Mouse (Mus musculus) neural tube, embryonic 12.5 days (tissue): ENCODE data around the gene Lrp5. TPM values are rescaled to one million over a fixed set of nuclear protein-coding genes. Genes with fewer than 3 reads are reported as not detected.
A peak's percentile ranks its signal among the peaks of the same experiment; 100 is the strongest.

Experiments
- ATAC-seq: fragments of 200-750 bp; cut with Nextera tagmentation; 2 replicates; pipeline ENCODE4 v1.8.0; 2017; ENCODE audit warnings: low read depth, mild to moderate bottlenecking, moderate TSS enrichment, moderate library complexity; ENCODE audit not compliant: low FRiP score
- H3K27ac ChIP-seq: fragments of 300-500 bp; sonication (generic); 2 replicates; pipeline ENCODE4 v1.5.1; 2016
- H3K27me3 ChIP-seq: fragments of 300-500 bp; sonication (generic); replicated peaks from 2 replicates; pipeline ENCODE4 v1.6.1; 2016; ENCODE audit warnings: mild to moderate bottlenecking
- H3K36me3 ChIP-seq: fragments of 300-500 bp; sonication (generic); 2 replicates; pipeline ENCODE4 v1.6.1; 2016; ENCODE audit warnings: mild to moderate bottlenecking
- H3K4me1 ChIP-seq: fragments of 300-500 bp; sonication (generic); 2 replicates; pipeline ENCODE4 v1.6.1; 2016
- H3K4me2 ChIP-seq: fragments of 300-500 bp; sonication (generic); replicated peaks from 2 replicates; pipeline ENCODE4 v1.6.1; 2016; ENCODE audit warnings: mild to moderate bottlenecking
- H3K4me3 ChIP-seq: fragments of 300-500 bp; sonication (generic); 2 replicates; pipeline ENCODE4 v1.5.1; 2016
- H3K9ac ChIP-seq: fragments of 300-500 bp; sonication (generic); 2 replicates; pipeline ENCODE4 v1.6.1; 2016; ENCODE audit warnings: mild to moderate bottlenecking
- H3K9me3 ChIP-seq: fragments of 300-500 bp; sonication (generic); 2 replicates; pipeline ENCODE4 v1.6.1; 2016; ENCODE audit warnings: mild to moderate bottlenecking
- WGBS: fragments of 180-500 bp; shearing (Covaris S2); methylation state at CpG from one replicate; pipeline ENCODE4 v1.1.7; 2016; 5-methylcytosine and 5-hydroxymethylcytosine counted together
- polyA plus RNA-seq: library from polyadenylated mRNA; unstranded; fragments of >200 nt; fragmentation: Nextera tagmentation; extraction: Ambion mirVana; gene quantifications from 2 replicates; pipeline ENCODE4 v1.2.1, GENCODE M21; 2016

Lrp5 gene
- polyA plus RNA-seq, 1 experiment from 2014 or later, result 2.8 TPM

GRCm38 (mm10) chr19:3709013-3709787 is 22.8 kb upstream of the Lrp5 start:
- 42% methylated on average over 10 of the region's 10 CpGs for WGBS
- peak overlapping the region; percentile 70 for H3K4me2 ChIP-seq
- H3K4me3 ChIP-seq, result peak overlapping the region; percentile 76
- peaks cover 7% of the 10 kb centered on the region for H3K36me3 ChIP-seq
- ATAC-seq, result no peak
- peak overlapping the region; percentile 78 for H3K9ac ChIP-seq
- H3K4me1 ChIP-seq, result peaks cover 11% of the 10 kb centered on the region
- H3K27me3 ChIP-seq, result no peaks in the 10 kb centered on the region
- no peak overlapping the region for H3K27ac ChIP-seq
- no peaks in the 10 kb centered on the region for H3K9me3 ChIP-seq

- WGBS, result under 1% methylated on average over 61 of the region's 61 CpGs
- peaks cover 11% of the 10 kb centered on the region for H3K4me1 ChIP-seq
- peaks cover 7% of the 10 kb centered on the region for H3K36me3 ChIP-seq
- peak within 1 kb of the TSS; percentile 78 for H3K9ac ChIP-seq
- H3K27me3 ChIP-seq, result no peaks in the 10 kb centered on the region
- peak within 1 kb of the TSS; percentile 85 for H3K27ac ChIP-seq
- peak; percentile 97 for ATAC-seq
- peak within 1 kb of the TSS; percentile 76 for H3K4me3 ChIP-seq
- H3K4me2 ChIP-seq, result peak within 1 kb of the TSS; percentile 70
- no peaks in the 10 kb centered on the region for H3K9me3 ChIP-seq
Measured at GRCm38 (mm10) chr19:3708078-3709012, 22.0 kb upstream of the Lrp5 start, which contains the start of gene 1810055G02Rik. 1810055G02Rik (plus strand) TSS chr19:3708293.

DNA sequence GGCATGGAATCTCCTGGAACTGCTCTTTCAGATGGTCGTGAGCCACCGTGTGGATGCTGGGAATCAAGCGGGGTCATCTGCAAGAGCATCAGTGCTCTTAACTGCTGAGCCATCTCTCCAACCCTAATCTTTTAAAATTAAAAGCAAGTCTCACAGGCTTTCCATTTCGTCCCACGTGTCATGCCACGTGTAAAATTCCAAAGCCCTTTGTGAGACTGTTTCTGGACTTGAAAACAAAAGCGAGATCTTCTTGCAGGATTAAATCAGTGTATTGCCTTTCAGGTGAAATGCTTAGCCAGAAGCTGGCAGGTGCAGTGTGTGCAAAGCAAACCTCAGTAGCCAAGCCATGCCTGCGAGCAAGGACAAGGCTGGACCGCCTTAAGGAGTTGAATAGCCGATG is 21.2 kb upstream of the Lrp5 start:
- 0 out of 2 replicates have a peak overlapping the region, but pooled peaks have one; percentile 32 for H3K27ac ChIP-seq
- peaks cover 11% of the 10 kb centered on the region for H3K4me1 ChIP-seq
- H3K4me2 ChIP-seq, result peak overlapping the region; percentile 70
- 48% methylated on average over 10 of the region's 10 CpGs for WGBS
- H3K27me3 ChIP-seq, result no peaks in the 10 kb centered on the region
- H3K9ac ChIP-seq, result peak overlapping the region; percentile 78
- peak overlapping the region; percentile 76 for H3K4me3 ChIP-seq
- no peak for ATAC-seq
- H3K9me3 ChIP-seq, result no peaks in the 10 kb centered on the region
- peaks cover 7% of the 10 kb centered on the region for H3K36me3 ChIP-seq

DNA sequence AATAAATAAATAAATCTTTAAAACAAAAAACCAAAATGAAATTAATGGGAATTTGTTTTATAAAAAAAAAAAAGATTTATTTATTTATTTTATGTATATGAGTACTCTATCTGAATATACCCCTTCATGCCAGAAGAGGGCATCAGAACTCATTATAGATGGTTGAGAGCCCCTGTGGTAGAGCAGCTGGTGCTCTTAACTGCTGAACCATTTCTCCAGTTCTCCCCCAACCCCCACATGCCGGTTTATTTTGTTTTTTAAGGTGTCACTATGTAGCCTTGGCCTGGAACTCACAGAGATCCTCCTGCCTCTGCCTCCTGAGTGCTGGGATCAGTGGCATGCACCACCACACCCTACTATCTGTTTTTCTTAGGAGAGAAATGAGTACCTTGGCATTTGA is 19.9 kb upstream of the Lrp5 start:
- H3K4me3 ChIP-seq, result no peak overlapping the region
- no peak for ATAC-seq
- H3K36me3 ChIP-seq, result peaks cover 2% of the 10 kb centered on the region; the same call in 1 of the 2 replicates
- no peak overlapping the region for H3K27ac ChIP-seq
- no peaks in the 10 kb centered on the region for H3K9me3 ChIP-seq
- no peak overlapping the region for H3K4me2 ChIP-seq
- WGBS, result 61% methylated on average over 1 of the region's 1 CpGs
- H3K4me1 ChIP-seq, result peaks cover 11% of the 10 kb centered on the region
- no peak overlapping the region for H3K9ac ChIP-seq
- H3K27me3 ChIP-seq, result no peaks in the 10 kb centered on the region

DNA sequence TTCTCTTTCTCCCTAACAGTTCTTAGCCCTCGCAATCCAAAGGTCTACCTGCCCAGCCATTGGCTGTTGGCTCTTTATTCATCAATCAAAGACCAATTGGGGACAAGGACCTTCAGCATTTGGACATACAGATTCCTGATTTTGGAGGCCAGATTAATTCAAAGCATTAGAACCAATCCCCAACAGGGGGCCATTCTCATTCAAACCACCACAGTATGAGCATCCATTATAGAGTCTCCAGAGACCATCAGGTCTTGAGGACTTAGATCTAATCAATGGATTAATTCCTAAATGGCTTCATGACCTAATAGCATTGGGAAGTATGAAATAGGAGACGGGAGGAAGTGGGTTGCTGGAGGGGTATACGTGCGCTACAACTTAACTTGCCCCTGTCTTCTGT is 16.1 kb upstream of the Lrp5 start:
- no peak for ATAC-seq
- H3K27ac ChIP-seq, result no peak overlapping the region
- no peak overlapping the region for H3K9ac ChIP-seq
- H3K27me3 ChIP-seq, result no peaks in the 10 kb centered on the region
- no peaks in the 10 kb centered on the region for H3K36me3 ChIP-seq
- H3K4me1 ChIP-seq, result no peaks in the 10 kb centered on the region
- no peak overlapping the region for H3K4me3 ChIP-seq
- no peaks in the 10 kb centered on the region for H3K9me3 ChIP-seq
- 90% methylated on average over 4 of the region's 4 CpGs for WGBS
- H3K4me2 ChIP-seq, result no peak overlapping the region

GRCm38 (mm10) chr19:3699508-3700438 is 13.4 kb upstream of the Lrp5 start:
- no peaks in the 10 kb centered on the region for H3K4me1 ChIP-seq
- H3K4me2 ChIP-seq, result no peak overlapping the region
- no peak for ATAC-seq
- no peak overlapping the region for H3K27ac ChIP-seq
- no peak overlapping the region for H3K4me3 ChIP-seq
- H3K27me3 ChIP-seq, result no peaks in the 10 kb centered on the region
- no peak overlapping the region for H3K9ac ChIP-seq
- 35% methylated on average over 6 of the region's 6 CpGs for WGBS
- H3K36me3 ChIP-seq, result no peaks in the 10 kb centered on the region
- no peaks in the 10 kb centered on the region for H3K9me3 ChIP-seq

- Histone ChIP-seq H3K9ac (no peak overlapping the region), H3K4me1 (no peaks in the 10 kb centered on the region), H3K4me3 (no peak overlapping the region), H3K27ac (no peak overlapping the region), H3K27me3 (no peaks in the 10 kb centered on the region), H3K36me3 (no peaks in the 10 kb centered on the region), H3K4me2 (no peak overlapping the region), H3K9me3 (no peaks in the 10 kb centered on the region)
- WGBS, result 81% methylated on average over 7 of the region's 7 CpGs
- ATAC-seq, result no peak
Measured at GRCm38 (mm10) chr19:3698035-3698434, 11.7 kb upstream of the Lrp5 start.

DNA sequence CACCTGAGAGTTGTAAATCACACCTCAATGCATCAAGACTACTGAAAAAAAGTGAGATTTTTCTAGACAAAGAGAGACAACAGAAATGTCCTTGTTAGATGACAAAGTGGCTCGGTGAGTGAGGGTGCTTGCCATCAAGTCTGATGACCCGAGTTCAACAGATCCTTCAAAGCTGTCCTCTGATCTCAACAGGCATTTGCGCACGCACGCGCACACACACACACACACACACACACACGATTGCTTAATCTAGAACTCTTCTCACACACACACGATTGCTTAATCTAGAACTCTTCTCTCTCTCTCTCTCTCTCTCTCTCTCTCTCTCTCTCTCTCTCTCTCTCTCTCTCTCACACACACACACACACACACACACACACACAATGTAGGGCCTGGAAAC is 9.6 kb upstream of the Lrp5 start:
- 91% methylated on average over 8 of the region's 8 CpGs for WGBS
- Histone ChIP-seq H3K4me2 (no peak overlapping the region), H3K4me1 (no peaks in the 10 kb centered on the region), H3K9me3 (no peaks in the 10 kb centered on the region), H3K27me3 (no peaks in the 10 kb centered on the region), H3K36me3 (no peaks in the 10 kb centered on the region), H3K9ac (no peak overlapping the region), H3K4me3 (no peak overlapping the region), H3K27ac (no peak overlapping the region)
- ATAC-seq, result no peak

- Histone ChIP-seq H3K27ac (no peak overlapping the region), H3K9ac (no peak overlapping the region), H3K27me3 (no peaks in the 10 kb centered on the region), H3K36me3 (no peaks in the 10 kb centered on the region), H3K4me2 (no peak overlapping the region), H3K4me1 (no peaks in the 10 kb centered on the region), H3K9me3 (no peaks in the 10 kb centered on the region), H3K4me3 (no peak overlapping the region)
- ATAC-seq, result no peak
- WGBS, result 90% methylated on average over 4 of the region's 4 CpGs
Measured at GRCm38 (mm10) chr19:3695471-3695870, 9.1 kb upstream of the Lrp5 start.

- WGBS, result 80% methylated on average over 3 of the region's 3 CpGs
- Histone ChIP-seq H3K9ac (no peak overlapping the region), H3K4me2 (no peak overlapping the region)
Measured at GRCm38 (mm10) chr19:3695006-3695405, 8.6 kb upstream of the Lrp5 start.

DNA sequence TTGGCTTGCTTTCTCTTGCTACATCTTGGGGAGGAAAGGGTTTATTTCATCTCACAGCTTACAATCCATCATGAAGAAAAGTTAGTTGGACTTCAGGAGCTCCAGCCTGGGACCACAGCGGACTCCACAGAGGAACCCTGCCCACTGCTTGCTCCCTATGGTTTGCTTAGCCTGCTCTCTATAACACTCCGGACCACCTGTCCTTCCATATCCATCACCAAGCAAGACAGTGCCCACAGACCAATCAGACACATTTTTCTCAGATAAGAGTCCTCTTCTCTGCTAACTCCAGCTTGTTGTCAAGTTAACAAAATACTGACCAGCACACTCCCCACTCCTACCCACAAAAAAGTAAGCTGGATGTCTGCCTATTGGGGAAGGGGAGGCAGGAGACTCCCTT is 8.1 kb upstream of the Lrp5 start:
- Histone ChIP-seq H3K4me1 (no peaks in the 10 kb centered on the region), H3K9ac (no peak overlapping the region), H3K4me3 (no peak overlapping the region), H3K9me3 (no peaks in the 10 kb centered on the region), H3K27ac (no peak overlapping the region), H3K4me2 (no peak overlapping the region), H3K36me3 (no peaks in the 10 kb centered on the region), H3K27me3 (no peaks in the 10 kb centered on the region)
- no peak for ATAC-seq
- 85% methylated on average over 2 of the region's 2 CpGs for WGBS

More at GRCm38 (mm10) chr19:3695006-3695405, 8.6 kb upstream of the Lrp5 start:
- no peaks in the 10 kb centered on the region for H3K9me3 ChIP-seq
- no peaks in the 10 kb centered on the region for H3K27me3 ChIP-seq
- H3K27ac ChIP-seq, result no peak overlapping the region
- no peak overlapping the region for H3K4me3 ChIP-seq
- ATAC-seq, result no peak
- H3K36me3 ChIP-seq, result no peaks in the 10 kb centered on the region
- no peaks in the 10 kb centered on the region for H3K4me1 ChIP-seq
